Mouse (Mus musculus) heart, embryonic 11.5 days (tissue): Measurements from ENCODE around the gene Wbp2. TPM values are rescaled to one million over a fixed set of nuclear protein-coding genes. Genes with fewer than 3 reads are reported as not detected.

Source experiments
- ATAC-seq: fragments of 200-750 bp; cut with Nextera tagmentation; replicated peaks from 2 replicates; pipeline ENCODE4 v1.8.0; 2017; ENCODE audit warnings: moderate library complexity; ENCODE audit not compliant: insufficient number of reproducible peaks, low FRiP score, low TSS enrichment
- H3K27ac ChIP-seq: fragments of 300-500 bp; sonication (generic); 2 replicates; pipeline ENCODE4 v1.5.1; 2014; ENCODE audit warnings: mild to moderate bottlenecking, low read depth, low read length
- H3K27me3 ChIP-seq: fragments of 300-500 bp; sonication (generic); 2 replicates; pipeline ENCODE4 v1.6.1; 2014; ENCODE audit warnings: mild to moderate bottlenecking, low read length, mixed read lengths; ENCODE audit not compliant: control insufficient read depth, insufficient read depth
- H3K36me3 ChIP-seq: fragments of 300-500 bp; sonication (generic); 2 replicates; pipeline ENCODE4 v1.6.1; 2014; ENCODE audit warnings: mild to moderate bottlenecking, low read length, moderate library complexity, mixed read lengths; ENCODE audit not compliant: control insufficient read depth, insufficient read depth
- H3K4me1 ChIP-seq: fragments of 300-500 bp; sonication (generic); 2 replicates; pipeline ENCODE4 v1.6.1; 2014; ENCODE audit warnings: low read length; ENCODE audit not compliant: control insufficient read depth, insufficient read depth
- H3K4me2 ChIP-seq: fragments of 300-500 bp; sonication (generic); 2 replicates; pipeline ENCODE4 v1.6.1; 2014; ENCODE audit warnings: mild to moderate bottlenecking, moderate library complexity
- H3K4me3 ChIP-seq: fragments of 300-500 bp; sonication (generic); 2 replicates; pipeline ENCODE4 v1.5.1; 2014; ENCODE audit warnings: low read depth, low read length
- H3K9ac ChIP-seq: fragments of 300-500 bp; sonication (generic); 2 replicates; pipeline ENCODE4 v1.6.1; 2014; ENCODE audit warnings: mild to moderate bottlenecking, low read depth, low read length, moderate library complexity
- H3K9me3 ChIP-seq: fragments of 300-500 bp; sonication (generic); replicated peaks from 2 replicates; pipeline ENCODE4 v1.6.1; 2016; ENCODE audit warnings: low read length; ENCODE audit not compliant: control insufficient read depth
- WGBS: fragments of 180-500 bp; shearing (Covaris S2); extraction: QIAGEN DNeasy Blood & Tissue Kit; methylation state at CpG from one replicate; pipeline ENCODE4 v1.1.7; 2014; ENCODE audit not compliant: insufficient replicate concordance; 5-methylcytosine and 5-hydroxymethylcytosine counted together
- polyA plus RNA-seq: library from polyadenylated mRNA; unstranded; fragments of >200 nt; fragmentation: Nextera tagmentation; extraction: Ambion mirVana; gene quantifications from 2 replicates; pipeline ENCODE4 v1.2.1, GENCODE M21; 2014

The Wbp2 gene
- polyA plus RNA-seq, 1 experiment from 2014 or later, result 129 TPM

- no peaks in the 10 kb centered on the region for H3K9me3 ChIP-seq
- peak overlapping the region; percentile 95 for H3K4me2 ChIP-seq
- peak overlapping the region; percentile 91; the same call in 1 of the 2 replicates for H3K9ac ChIP-seq
- no peaks in the 10 kb centered on the region for H3K36me3 ChIP-seq
- WGBS, result 70% methylated on average over 6 of the region's 6 CpGs
- no peak for ATAC-seq
- peak overlapping the region; percentile 82 for H3K4me3 ChIP-seq
- peaks cover 20% of the 10 kb centered on the region for H3K4me1 ChIP-seq
- H3K27me3 ChIP-seq, result no peaks in the 10 kb centered on the region
- no peak overlapping the region for H3K27ac ChIP-seq
These were observed 57.5 kb downstream of the Wbp2 start for GRCm38 (mm10) chr11:116029086-116029865.

Other genes starting within 250 kb of the Wbp2 start
- 0.06 and 0.39 TPM in 2 replicates for gene Myo15b, start 228.6 kb downstream of the Wbp2 start, polyA plus RNA-seq
- 19.6 and 21.8 TPM in 2 replicates for gene Smim5, start 187.0 kb downstream of the Wbp2 start, polyA plus RNA-seq
- 0.46 and 1.2 TPM in 2 replicates for gene Smim6, start 175.0 kb downstream of the Wbp2 start, polyA plus RNA-seq
- gene Sap30bp, start 153.7 kb downstream of the Wbp2 start, polyA plus RNA-seq, result 27.9 and 28.3 TPM in 2 replicates
- 12.3 and 13.0 TPM in 2 replicates for gene Recql5, start 153.5 kb downstream of the Wbp2 start, polyA plus RNA-seq
- 0.51 and 0.80 TPM in 2 replicates for gene Itgb4, start 112.3 kb downstream of the Wbp2 start, polyA plus RNA-seq
- 137 and 151 TPM in 2 replicates for gene Galk1, start 74.3 kb downstream of the Wbp2 start, polyA plus RNA-seq
- gene H3f3b, start 59.0 kb downstream of the Wbp2 start, polyA plus RNA-seq, result 734 and 757 TPM in 2 replicates
- gene Unk, start 56.7 kb downstream of the Wbp2 start, polyA plus RNA-seq, result 18.7 and 20.0 TPM in 2 replicates
- 2.3 and 2.6 TPM in 2 replicates for gene Unc13d, start 9.0 kb downstream of the Wbp2 start, polyA plus RNA-seq
- 38.3 and 40.2 TPM in 2 replicates for gene Trim47, start 40.2 kb upstream of the Wbp2 start, polyA plus RNA-seq
- 3.9 and 4.5 TPM in 2 replicates for gene Trim65, start 44.1 kb upstream of the Wbp2 start, polyA plus RNA-seq
- 109 and 116 TPM in 2 replicates for gene Mrpl38, start 51.9 kb upstream of the Wbp2 start, polyA plus RNA-seq
- 20.3 and 20.6 TPM in 2 replicates for gene Fbf1, start 81.2 kb upstream of the Wbp2 start, polyA plus RNA-seq
- gene Ten1, start 111.9 kb upstream of the Wbp2 start, polyA plus RNA-seq, result 74.0 and 76.4 TPM in 2 replicates
- 29.3 and 32.3 TPM in 2 replicates for gene Acox1, start 112.0 kb upstream of the Wbp2 start, polyA plus RNA-seq
- 0.26 and 0.31 TPM in 2 replicates for gene Evpl, start 151.1 kb upstream of the Wbp2 start, polyA plus RNA-seq
- 61.5 and 61.9 TPM in 2 replicates for gene Srp68, start 187.2 kb upstream of the Wbp2 start, polyA plus RNA-seq
- gene Galr2, start 193.9 kb upstream of the Wbp2 start, polyA plus RNA-seq, result 0.16 TPM in 1 of 2 replicates, not detected in the other
- 42.5 and 46.6 TPM in 2 replicates for gene Exoc7, start 220.2 kb upstream of the Wbp2 start, polyA plus RNA-seq
- gene Foxj1, start 248.4 kb upstream of the Wbp2 start, polyA plus RNA-seq, result 0.07 TPM in 1 of 2 replicates, not detected in the other